Mouse (Mus musculus): ENCODE measurements around the gene Smpd4.

- TF ChIP-seq POLR2A (IDR thresholded peaks at IDR 0.05; ENCODE audit: control insufficient read depth, extremely low read depth, insufficient read depth, low read length, poor library complexity) (no peak), CTCF (IDR thresholded peaks at IDR 0.05; ENCODE audit: borderline replicate concordance, control insufficient read depth, extremely low read depth, insufficient read depth, low read length, poor library complexity) (no peak)
Observed at GRCm38 (mm10) chr16:17654188-17654795, 35.1 kb downstream of the Smpd4 start.

Measured in thymus, adult 2 months (tissue).